Mouse (Mus musculus): ENCODE data around the gene Dach1. TPM values are rescaled to one million over a fixed set of nuclear protein-coding genes. Genes with fewer than 3 reads are reported as not detected.

Dach1 gene
- total and polyA plus RNA-seq, 3 experiments: not detected

DNA sequence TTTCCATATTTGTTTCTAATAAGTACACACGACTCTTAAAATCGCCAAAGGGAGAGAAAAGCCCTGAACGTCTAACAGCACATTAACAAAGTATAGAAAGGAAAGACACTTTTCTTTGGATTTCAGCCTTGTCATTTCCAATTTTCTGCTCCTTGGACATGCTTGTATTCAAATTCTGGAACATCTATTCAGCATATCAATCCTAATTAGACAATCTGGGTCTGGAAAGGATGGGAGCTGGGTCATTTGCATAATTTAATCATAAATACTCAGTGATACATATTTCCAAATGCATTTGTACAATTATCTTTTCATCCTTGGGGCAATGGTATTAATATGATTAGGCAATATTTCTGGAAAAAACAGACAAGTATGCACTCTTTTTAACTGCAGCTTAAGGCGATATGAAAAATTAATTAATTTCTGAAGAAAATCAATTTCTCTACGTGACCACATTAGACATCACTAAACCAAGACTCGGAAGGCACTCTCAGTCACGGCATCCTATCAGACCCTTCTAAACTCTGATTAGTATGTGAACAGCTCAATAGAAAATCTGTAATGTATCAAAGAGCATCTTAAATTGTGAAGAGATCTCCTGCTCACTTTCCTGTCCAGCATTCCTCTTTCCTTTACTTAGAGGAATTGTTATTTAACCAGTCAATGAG is 13.7 kb downstream of the Dach1 start:
- no peak for TF ChIP-seq JUN (IDR thresholded peaks at IDR 0.05; ENCODE audit: insufficient read depth, low read depth, low read length)
- no peak for TF ChIP-seq CHD2 (IDR thresholded peaks at IDR 0.05; ENCODE audit: low read length)
- TF ChIP-seq ETS1 (conservative IDR thresholded peaks at IDR 0.05; ENCODE audit: low read depth, low read length): no peak
- no peak for TF ChIP-seq MXI1 (IDR thresholded peaks at IDR 0.05; ENCODE audit: low read depth, low read length)
- no peak for TF ChIP-seq JUND (conservative IDR thresholded peaks at IDR 0.05; ENCODE audit: low read depth, low read length)
- TF ChIP-seq PAX5 (IDR thresholded peaks at IDR 0.05; ENCODE audit: low read length): no peak
- no peak for TF ChIP-seq CHD1 (IDR thresholded peaks at IDR 0.05; ENCODE audit: low read depth, low read length)
- TF ChIP-seq NELFE (IDR thresholded peaks at IDR 0.05; ENCODE audit: low read depth, low read length): no peak
- no peak for TF ChIP-seq ZC3H11A (IDR thresholded peaks at IDR 0.05; ENCODE audit: low read depth, low read length)
- TF ChIP-seq ZNF384 (IDR thresholded peaks at IDR 0.05; ENCODE audit: low read depth, low read length): no peak

GRCm38 (mm10) chr14:98154832-98155422 is 14.6 kb downstream of the Dach1 start:
- Histone ChIP-seq H3K4me1 (ENCODE audit: control insufficient read depth in 1 of 2, insufficient read depth in 2 of 2) (no peaks in the 10 kb centered on the region), H3K9me3 (replicated peaks; ENCODE audit: low read length) (peaks cover 24% of the 10 kb centered on the region), H3K79me2 (replicated peaks; ENCODE audit: control insufficient read depth, extremely low read depth, insufficient read depth, poor library complexity, severe bottlenecking) (no peaks in the 10 kb centered on the region), H3K27me3 (replicated peaks) (no peaks in the 10 kb centered on the region), H3K9ac (ENCODE audit: insufficient read depth, low read depth) (no peak overlapping the region), H3K27ac (ENCODE audit: insufficient read depth, low read depth) (no peak overlapping the region), H3K4me2 (ENCODE audit: insufficient read depth, low read depth, poor library complexity, severe bottlenecking) (no peak overlapping the region), H3K36me3 (replicated peaks in 1 of 2; ENCODE audit: control insufficient read depth in 1 of 2, insufficient read depth in 1 of 2, low read length in 1 of 2) (no peaks in the 10 kb centered on the region), H3K4me3 (replicated peaks in 1 of 3; ENCODE audit: low read depth in 2 of 3, low read length in 2 of 3, poor library complexity in 1 of 3) (no peak overlapping the region)
- DNase-seq (ENCODE audit: extremely low read depth): no peak
- in situ Hi-C loops (cut with MboI; ENCODE audit: low pct_ligation_motif_present, low pct_unique_long_range_greater_than_20kb, low sequenced_read_pairs): no loop called here
- dilution Hi-C loops (cut with MboI; ENCODE audit: extremely low pct_ligation_motif_present, extremely low pct_unique_long_range_greater_than_20kb, low sequenced_read_pairs): no loop called here
- TF ChIP-seq MAFK (IDR thresholded peaks at IDR 0.05; ENCODE audit: insufficient replicate concordance, low read length) (no peak), ZMIZ1 (IDR thresholded peaks at IDR 0.05; ENCODE audit: low read depth, low read length) (no peak), RAD21 (IDR thresholded peaks at IDR 0.05; ENCODE audit: low read depth, low read length) (no peak), CTCF (conservative IDR thresholded peaks at IDR 0.05 in 1 of 2, IDR thresholded peaks at IDR 0.05 in 1 of 2; ENCODE audit: low read depth in 2 of 2, low read length in 2 of 2) (no peak), ELF1 (IDR thresholded peaks at IDR 0.05; ENCODE audit: low read depth, low read length) (no peak), USF1 (IDR thresholded peaks at IDR 0.05; ENCODE audit: low read depth, low read length) (no peak), TCF12 (IDR thresholded peaks at IDR 0.05; ENCODE audit: low read depth, low read length) (no peak), ETS1 (conservative IDR thresholded peaks at IDR 0.05; ENCODE audit: low read depth, low read length) (no peak)

More for the DNA sequence above, 13.7 kb downstream of the Dach1 start:
- Histone ChIP-seq H3K4me1 (ENCODE audit: control insufficient read depth in 1 of 2, insufficient read depth in 2 of 2) (no peaks in the 10 kb centered on the region), H3K79me2 (replicated peaks; ENCODE audit: control insufficient read depth, extremely low read depth, insufficient read depth, poor library complexity, severe bottlenecking) (no peaks in the 10 kb centered on the region), H3K9ac (ENCODE audit: insufficient read depth, low read depth) (no peak overlapping the region), H3K36me3 (replicated peaks in 1 of 2; ENCODE audit: control insufficient read depth in 1 of 2, insufficient read depth in 1 of 2, low read length in 1 of 2) (no peaks in the 10 kb centered on the region), H3K9me3 (replicated peaks; ENCODE audit: low read length) (peaks cover 24% of the 10 kb centered on the region), H3K27ac (ENCODE audit: insufficient read depth, low read depth) (no peak overlapping the region), H3K4me2 (ENCODE audit: insufficient read depth, low read depth, poor library complexity, severe bottlenecking) (no peak overlapping the region), H3K4me3 (replicated peaks in 1 of 3; ENCODE audit: low read depth in 2 of 3, low read length in 2 of 3, poor library complexity in 1 of 3) (no peak overlapping the region), H3K27me3 (replicated peaks) (no peaks in the 10 kb centered on the region)
- no peak for DNase-seq (ENCODE audit: extremely low read depth)
- in situ Hi-C loops (cut with MboI; ENCODE audit: low pct_ligation_motif_present, low pct_unique_long_range_greater_than_20kb, low sequenced_read_pairs) (no loop called here), dilution Hi-C loops (cut with MboI; ENCODE audit: extremely low pct_ligation_motif_present, extremely low pct_unique_long_range_greater_than_20kb, low sequenced_read_pairs) (no loop called here)
